Mouse (Mus musculus): ENCODE measurements around the gene Sgo1. TPM values are rescaled to one million over a fixed set of nuclear protein-coding genes. Genes with fewer than 3 reads are reported as not detected.
"Not testable (repeated sequence)": the region's sequence is repeated elsewhere in the genome, so short reads cannot be mapped to it uniquely, and the experiment has no call there.

Gene Sgo1
- total and polyA plus RNA-seq, 3 experiments: 19.4 to 56.8 (median 35.2) TPM

DNA sequence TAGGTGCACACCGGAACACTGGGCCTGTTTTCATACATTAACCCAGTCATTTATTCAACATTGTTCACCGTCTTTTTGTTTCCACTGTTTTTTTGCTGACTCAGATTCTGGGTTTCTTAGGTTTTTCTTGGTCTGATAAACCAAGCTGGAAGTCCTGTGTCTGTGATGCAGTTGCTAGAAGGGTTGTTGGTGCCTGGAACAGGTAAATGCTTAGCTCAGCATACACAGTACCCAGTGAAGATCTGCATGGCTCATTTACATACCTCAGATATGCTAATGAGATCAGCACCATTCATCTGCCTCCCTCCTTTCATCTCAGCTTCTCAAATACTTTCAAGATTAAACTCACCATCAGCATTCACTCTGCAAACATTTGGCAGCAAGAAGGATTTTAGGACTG is 30.5 kb downstream of the Sgo1 start:
- no peaks in the 10 kb centered on the region for H3K79me2 ChIP-seq (replicated peaks; ENCODE audit: control insufficient read depth, extremely low read depth, insufficient read depth, poor library complexity, severe bottlenecking)
- TF ChIP-seq MAFK (IDR thresholded peaks at IDR 0.05; ENCODE audit: insufficient replicate concordance, low read length) (peak; percentile 82), ELF1 (IDR thresholded peaks at IDR 0.05; ENCODE audit: low read depth, low read length) (no peak)
- no peak overlapping the region for H3K9ac ChIP-seq (ENCODE audit: insufficient read depth, low read depth)
- in situ Hi-C loops (cut with MboI; ENCODE audit: low pct_ligation_motif_present, low pct_unique_long_range_greater_than_20kb, low sequenced_read_pairs): no loop called here
- H3K4me1 ChIP-seq (ENCODE audit: control insufficient read depth in 1 of 2, insufficient read depth in 2 of 2): peaks cover 0 to 6% of the 10 kb centered on the region in 2 experiments; a peak in 1 of 4 replicates
- peaks cover 16 to 49% of the 10 kb centered on the region in 2 experiments for H3K36me3 ChIP-seq (replicated peaks in 1 of 2; ENCODE audit: control insufficient read depth in 1 of 2, insufficient read depth in 1 of 2, low read length in 1 of 2)
- no peak overlapping the region for H3K27ac ChIP-seq (ENCODE audit: insufficient read depth, low read depth)
- no peak overlapping the region for H3K4me2 ChIP-seq (ENCODE audit: insufficient read depth, low read depth, poor library complexity, severe bottlenecking)
- H3K4me3 ChIP-seq (replicated peaks in 1 of 3; ENCODE audit: low read depth in 2 of 3, low read length in 2 of 3, poor library complexity in 1 of 3): no peak overlapping the region
- H3K27me3 ChIP-seq (replicated peaks): no peaks in the 10 kb centered on the region
- no peaks in the 10 kb centered on the region for H3K9me3 ChIP-seq (replicated peaks; ENCODE audit: low read length)
- no peak for DNase-seq (ENCODE audit: extremely low read depth)
- dilution Hi-C loops (cut with MboI; ENCODE audit: extremely low pct_ligation_motif_present, extremely low pct_unique_long_range_greater_than_20kb, low sequenced_read_pairs): no loop called here

DNA sequence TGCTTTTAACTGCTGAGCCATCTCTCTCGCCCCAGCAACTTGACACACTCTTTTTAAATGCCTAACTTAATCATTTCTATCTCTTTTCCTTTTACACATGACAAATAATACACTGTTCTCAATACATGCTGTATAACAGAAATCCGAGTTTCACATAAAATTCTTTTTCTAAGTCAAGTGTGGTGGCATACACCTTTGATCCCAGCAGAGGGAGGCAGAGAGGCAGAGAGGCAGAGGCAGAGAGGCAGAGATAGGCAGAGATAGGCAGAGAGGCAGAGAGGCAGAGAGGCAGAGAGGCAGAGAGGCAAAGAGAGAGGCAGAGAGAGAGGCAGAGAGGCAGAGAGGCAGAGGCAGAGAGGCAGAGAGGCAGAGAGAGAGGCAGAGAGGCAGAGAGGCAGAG is 31.7 kb downstream of the Sgo1 start:
- H3K27me3 ChIP-seq (replicated peaks); H3K79me2 ChIP-seq (replicated peaks; ENCODE audit: control insufficient read depth, extremely low read depth, insufficient read depth, poor library complexity, severe bottlenecking); H3K4me2 ChIP-seq (ENCODE audit: insufficient read depth, low read depth, poor library complexity, severe bottlenecking); H3K4me1 ChIP-seq (ENCODE audit: control insufficient read depth in 1 of 2, insufficient read depth in 2 of 2); H3K27ac ChIP-seq (ENCODE audit: insufficient read depth, low read depth); H3K4me3 ChIP-seq (replicated peaks in 1 of 3; ENCODE audit: low read depth in 2 of 3, low read length in 2 of 3, poor library complexity in 1 of 3); dilution Hi-C loops (cut with MboI; ENCODE audit: extremely low pct_ligation_motif_present, extremely low pct_unique_long_range_greater_than_20kb, low sequenced_read_pairs); H3K9me3 ChIP-seq (replicated peaks; ENCODE audit: low read length); in situ Hi-C loops (cut with MboI; ENCODE audit: low pct_ligation_motif_present, low pct_unique_long_range_greater_than_20kb, low sequenced_read_pairs); H3K9ac ChIP-seq (ENCODE audit: insufficient read depth, low read depth): not testable (repeated sequence)
- peaks cover 20 to 50% of the 10 kb centered on the region in 2 experiments for H3K36me3 ChIP-seq (replicated peaks in 1 of 2; ENCODE audit: control insufficient read depth in 1 of 2, insufficient read depth in 1 of 2, low read length in 1 of 2)
- TF ChIP-seq SMC3 (IDR thresholded peaks at IDR 0.05; ENCODE audit: low read depth, low read length) (peak; percentile 55), RAD21 (IDR thresholded peaks at IDR 0.05; ENCODE audit: low read depth, low read length) (peak; percentile 38), CTCF (conservative IDR thresholded peaks at IDR 0.05 in 1 of 2, IDR thresholded peaks at IDR 0.05 in 1 of 2; ENCODE audit: low read depth in 2 of 2, low read length in 2 of 2) (peak in 1 of 2 experiments; percentile 67; a peak in 2 of 4 replicates)
- DNase-seq (ENCODE audit: extremely low read depth): peak; percentile 28

- H3K27me3 ChIP-seq (replicated peaks): no peaks in the 10 kb centered on the region
- H3K4me1 ChIP-seq (ENCODE audit: control insufficient read depth in 1 of 2, insufficient read depth in 2 of 2): peaks cover 0 to 4% of the 10 kb centered on the region in 2 experiments; a peak in 1 of 4 replicates
- H3K9ac ChIP-seq (ENCODE audit: insufficient read depth, low read depth): no peak overlapping the region
- no peak overlapping the region for H3K4me2 ChIP-seq (ENCODE audit: insufficient read depth, low read depth, poor library complexity, severe bottlenecking)
- H3K79me2 ChIP-seq (replicated peaks; ENCODE audit: control insufficient read depth, extremely low read depth, insufficient read depth, poor library complexity, severe bottlenecking): no peaks in the 10 kb centered on the region
- TF ChIP-seq PAX5 (IDR thresholded peaks at IDR 0.05; ENCODE audit: low read length): no peak
- TF ChIP-seq ELF1 (IDR thresholded peaks at IDR 0.05; ENCODE audit: low read depth, low read length): no peak
- no peak for TF ChIP-seq NELFE (IDR thresholded peaks at IDR 0.05; ENCODE audit: low read depth, low read length)
- TF ChIP-seq USF2 (conservative IDR thresholded peaks at IDR 0.05; ENCODE audit: low read depth, low read length): no peak
- TF ChIP-seq MAFK (IDR thresholded peaks at IDR 0.05; ENCODE audit: insufficient replicate concordance, low read length): no peak
- no peak for TF ChIP-seq ZC3H11A (IDR thresholded peaks at IDR 0.05; ENCODE audit: low read depth, low read length)
- no peak for TF ChIP-seq JUND (conservative IDR thresholded peaks at IDR 0.05; ENCODE audit: low read depth, low read length)
- TF ChIP-seq RAD21 (IDR thresholded peaks at IDR 0.05; ENCODE audit: low read depth, low read length): no peak
- no peak for TF ChIP-seq MAX (IDR thresholded peaks at IDR 0.05; ENCODE audit: low read length)
- no peak for TF ChIP-seq NRF1 (IDR thresholded peaks at IDR 0.05; ENCODE audit: low read depth, low read length)
- no peak for TF ChIP-seq TBP (conservative IDR thresholded peaks at IDR 0.05; ENCODE audit: low read depth, low read length)
- TF ChIP-seq SIN3A (IDR thresholded peaks at IDR 0.05; ENCODE audit: low read length): no peak
- H3K27ac ChIP-seq (ENCODE audit: insufficient read depth, low read depth): no peak overlapping the region
- no peaks in the 10 kb centered on the region for H3K9me3 ChIP-seq (replicated peaks; ENCODE audit: low read length)
- H3K36me3 ChIP-seq (replicated peaks in 1 of 2; ENCODE audit: control insufficient read depth in 1 of 2, insufficient read depth in 1 of 2, low read length in 1 of 2): peaks cover 20 to 48% of the 10 kb centered on the region in 2 experiments
- in situ Hi-C loops (cut with MboI; ENCODE audit: low pct_ligation_motif_present, low pct_unique_long_range_greater_than_20kb, low sequenced_read_pairs): no loop called here
- H3K4me3 ChIP-seq (replicated peaks in 1 of 3; ENCODE audit: low read depth in 2 of 3, low read length in 2 of 3, poor library complexity in 1 of 3): no peak overlapping the region
- dilution Hi-C loops (cut with MboI; ENCODE audit: extremely low pct_ligation_motif_present, extremely low pct_unique_long_range_greater_than_20kb, low sequenced_read_pairs): no loop called here
- no peak for DNase-seq (ENCODE audit: extremely low read depth)
Observed at GRCm38 (mm10) chr17:53656369-53656860, 32.7 kb downstream of the Sgo1 start.
